In genomic region chr11:11877891-11878277, GRCm38 (mm10) we compare ENCODE assay signal across 10 mouse cellular contexts. TPM values are rescaled to one million over a fixed set of nuclear protein-coding genes. Genes with fewer than 3 reads are reported as not detected.
DNase-seq lines count a peak whose midpoint lies in the region; ATAC-seq and TF ChIP-seq lines count a peak whose summit lies in the region.
"Had no signal": no experiment of that assay in that cellular context is flagged by ENCODE, and none has a peak within 500 bp of the region (broad histone marks: within the 10 kb centered on the region; RNA-seq: fewer than 3 reads in every experiment).

No protein-coding gene starts in this region.

- no peaks in the 10 kb centered on the region for H3K9me3 ChIP-seq in intestine, embryonic 14.5 days (ENCODE audit: control insufficient read depth, low read length)
- H3K9me3 ChIP-seq in intestine, postnatal 0 days (ENCODE audit: control insufficient read depth): no peaks in the 10 kb centered on the region
- H3K9me3 ChIP-seq in ES-Bruce4 (replicated peaks; ENCODE audit: control insufficient read depth, insufficient read depth, low read length, poor library complexity, severe bottlenecking): no peaks in the 10 kb centered on the region
- no peaks in the 10 kb centered on the region for H3K9me3 ChIP-seq in limb, embryonic 13.5 days
- no peaks in the 10 kb centered on the region for H3K9me3 ChIP-seq in forebrain, embryonic 16.5 days (ENCODE audit: control insufficient read depth, low read length)
- H3K9me3 ChIP-seq: G1E had no signal

- no peak overlapping the region for H3K9ac ChIP-seq in intestine, embryonic 14.5 days (ENCODE audit: low read length)
- no peak overlapping the region for H3K9ac ChIP-seq in intestine, postnatal 0 days (ENCODE audit: low read depth, low read length)
- no peak overlapping the region for H3K9ac ChIP-seq in ES-Bruce4 (ENCODE audit: low read depth, poor library complexity, severe bottlenecking)
- H3K9ac ChIP-seq in limb, embryonic 13.5 days: no peak overlapping the region
- no peak overlapping the region for H3K9ac ChIP-seq in forebrain, embryonic 16.5 days (replicated peaks; ENCODE audit: low read depth, low read length)

- no peaks in the 10 kb centered on the region for H3K27me3 ChIP-seq in intestine, embryonic 14.5 days (replicated peaks; ENCODE audit: control insufficient read depth, insufficient read depth, low read length)
- no peaks in the 10 kb centered on the region for H3K27me3 ChIP-seq in intestine, postnatal 0 days (replicated peaks; ENCODE audit: control insufficient read depth, insufficient read depth, low read length)
- H3K27me3 ChIP-seq in ES-Bruce4 (ENCODE audit: control insufficient read depth, insufficient read depth, low read length, poor library complexity, severe bottlenecking): no peaks in the 10 kb centered on the region
- H3K27me3 ChIP-seq in limb, embryonic 13.5 days: no peaks in the 10 kb centered on the region
- H3K27me3 ChIP-seq in forebrain, embryonic 16.5 days (replicated peaks; ENCODE audit: control insufficient read depth, insufficient read depth, low read length): no peaks in the 10 kb centered on the region

- 19% methylated on average over 4 of the region's 4 CpGs for WGBS in intestine, embryonic 14.5 days
- WGBS in intestine, postnatal 0 days: 55% methylated on average over 4 of the region's 4 CpGs
- 15% methylated on average over 4 of the region's 4 CpGs for WGBS in limb, embryonic 13.5 days
- 51% methylated on average over 4 of the region's 4 CpGs for WGBS in forebrain, embryonic 16.5 days

- TF ChIP-seq CTCF in intestine, postnatal 0 days (IDR thresholded peaks at IDR 0.05; ENCODE audit: low read depth): no peak
- no peak for TF ChIP-seq CTCF in ES-Bruce4 (IDR thresholded peaks at IDR 0.05; ENCODE audit: low read depth, low read length)

- H3K4me3 ChIP-seq in intestine, embryonic 14.5 days (ENCODE audit: low read depth, low read length): no peak overlapping the region
- no peak overlapping the region for H3K4me3 ChIP-seq in intestine, postnatal 0 days (ENCODE audit: low read depth, low read length)
- no peak overlapping the region for H3K4me3 ChIP-seq in ES-Bruce4 (ENCODE audit: low read depth, low read length)
- H3K4me3 ChIP-seq in limb, embryonic 13.5 days: no peak overlapping the region
- no peak overlapping the region for H3K4me3 ChIP-seq in forebrain, embryonic 16.5 days (replicated peaks; ENCODE audit: low read length)

- H3K4me1 ChIP-seq in intestine, embryonic 14.5 days (replicated peaks; ENCODE audit: control insufficient read depth, insufficient read depth, low read length): peaks cover 48% of the 10 kb centered on the region
- peaks cover 12% of the 10 kb centered on the region for H3K4me1 ChIP-seq in intestine, postnatal 0 days (replicated peaks; ENCODE audit: control insufficient read depth, insufficient read depth, low read length)
- peaks cover 1% of the 10 kb centered on the region for H3K4me1 ChIP-seq in ES-Bruce4 (ENCODE audit: control insufficient read depth, insufficient read depth, low read length)
- H3K4me1 ChIP-seq in limb, embryonic 13.5 days: peaks cover 50% of the 10 kb centered on the region
- H3K4me1 ChIP-seq in forebrain, embryonic 16.5 days (replicated peaks; ENCODE audit: control insufficient read depth, insufficient read depth, low read length): peaks cover 7% of the 10 kb centered on the region

- H3K4me2 ChIP-seq in intestine, embryonic 14.5 days (ENCODE audit: low read length): no peak overlapping the region
- H3K4me2 ChIP-seq in intestine, postnatal 0 days (replicated peaks; ENCODE audit: low read depth): no peak overlapping the region
- H3K4me2 ChIP-seq in limb, embryonic 13.5 days (replicated peaks): no peak overlapping the region
- H3K4me2 ChIP-seq in forebrain, embryonic 16.5 days (ENCODE audit: low read length): no peak overlapping the region

- DNase-seq in intestine, embryonic 14.5 days (ENCODE audit: low spot score): peak; percentile 58
- DNase-seq in embryo, embryonic 11 days: peak; percentile 57
- no peak for DNase-seq in right cerebral cortex, adult 18-20 months
- DNase-seq: midbrain, embryonic 14.5 days; spleen, adult 18-20 months had no signal

- no peak for TF ChIP-seq POLR2A in ES-Bruce4 (IDR thresholded peaks at IDR 0.05; ENCODE audit: insufficient read depth, low read length)

- no peak for TF ChIP-seq EP300 in ES-Bruce4 (IDR thresholded peaks at IDR 0.05; ENCODE audit: insufficient read depth, low read depth, low read length)

- H3K27ac ChIP-seq in intestine, embryonic 14.5 days (ENCODE audit: low read depth): peak overlapping the region; percentile 97
- H3K27ac ChIP-seq in intestine, postnatal 0 days (ENCODE audit: low read depth, low read length): no peak overlapping the region; the same call in 1 of the 2 replicates
- H3K27ac ChIP-seq in ES-Bruce4 (ENCODE audit: insufficient read depth, low read length): 0 out of 2 replicates have a peak overlapping the region, but pooled peaks have one; percentile 11
- H3K27ac ChIP-seq in limb, embryonic 13.5 days: peak overlapping the region; percentile 97
- no peak overlapping the region for H3K27ac ChIP-seq in forebrain, embryonic 16.5 days (ENCODE audit: low read length)

- no peak for ATAC-seq in intestine, embryonic 14.5 days (replicated peaks; ENCODE audit: low FRiP score, low TSS enrichment, low read depth)
- no peak for ATAC-seq in intestine, postnatal 0 days
- no peak for ATAC-seq in limb, embryonic 13.5 days (ENCODE audit: low FRiP score, low read depth)
- ATAC-seq in forebrain, embryonic 16.5 days: no peak

- no peaks in the 10 kb centered on the region for H3K36me3 ChIP-seq in intestine, embryonic 14.5 days (ENCODE audit: control insufficient read depth, insufficient read depth, low read length)
- no peaks in the 10 kb centered on the region for H3K36me3 ChIP-seq in intestine, postnatal 0 days (ENCODE audit: control insufficient read depth, insufficient read depth)
- no peaks in the 10 kb centered on the region for H3K36me3 ChIP-seq in ES-Bruce4 (ENCODE audit: control insufficient read depth, insufficient read depth, low read length, poor library complexity, severe bottlenecking)
- H3K36me3 ChIP-seq in limb, embryonic 13.5 days: no peaks in the 10 kb centered on the region
- H3K36me3 ChIP-seq in forebrain, embryonic 16.5 days (ENCODE audit: control insufficient read depth, insufficient read depth): no peaks in the 10 kb centered on the region
- H3K36me3 ChIP-seq: G1E had no signal

RNA-seq across cellular contexts. Expression of gene Ddc, which starts 20.1 kb away (rescaled TPM):
- polyA plus RNA-seq in intestine, embryonic 14.5 days (2014; fragmentation: Nextera tagmentation; extraction: Ambion mirVana): 34.8 and 37.3 TPM in 2 replicates
- 19.2 and 20.9 TPM in 2 replicates for polyA plus RNA-seq in intestine, postnatal 0 days (2015; fragmentation: Nextera tagmentation; extraction: Ambion mirVana)
- 7.0 and 9.1 TPM in 2 replicates for polyA plus RNA-seq in ES-Bruce4 (2011; ENCODE audit: insufficient read depth, insufficient read length, low read depth, missing spikeins)
- 16.8 and 18.4 TPM in 2 replicates for polyA plus RNA-seq in limb, embryonic 13.5 days (2015; fragmentation: Nextera tagmentation; extraction: Ambion mirVana)
- 3.2 and 4.4 TPM in 2 replicates for polyA plus RNA-seq in forebrain, embryonic 16.5 days (2015; fragmentation: Nextera tagmentation; extraction: Ambion mirVana)

Comparison
In these comparisons a context has a peak if more than half of its experiments do, and no peak if none do; other contexts are left out.
1. H3K27ac ChIP-seq: peak in intestine, embryonic 14.5 days (single experiment), ES-Bruce4 (single experiment) and limb, embryonic 13.5 days (single experiment); none in intestine, postnatal 0 days (single experiment) and forebrain, embryonic 16.5 days (single experiment).